Mouse (Mus musculus): Measurements from ENCODE around the gene Itsn1.

The Itsn1 gene

DNA sequence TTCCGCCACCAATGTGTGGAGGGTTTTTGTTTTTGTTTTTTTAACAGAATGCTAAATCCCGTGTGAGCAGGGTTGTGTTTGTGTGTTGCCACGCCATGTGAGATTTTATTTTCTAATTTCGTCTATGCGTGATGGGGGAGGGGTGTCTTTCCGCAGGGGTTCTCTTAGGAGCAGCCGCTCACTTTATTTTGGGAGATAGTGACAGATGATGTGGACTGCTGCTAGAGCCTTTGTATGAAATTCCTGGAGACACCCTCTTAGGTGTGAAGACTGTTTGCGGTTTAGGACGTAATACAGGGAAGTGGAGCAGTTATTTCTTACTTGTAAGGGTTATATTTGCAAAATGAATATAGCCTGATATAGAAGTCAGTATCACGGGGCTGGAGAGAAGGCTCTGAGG, 176.9 kb downstream of the Itsn1 start:
- DNase-seq (ENCODE audit: low read depth, low spot score), result no peak

DNA sequence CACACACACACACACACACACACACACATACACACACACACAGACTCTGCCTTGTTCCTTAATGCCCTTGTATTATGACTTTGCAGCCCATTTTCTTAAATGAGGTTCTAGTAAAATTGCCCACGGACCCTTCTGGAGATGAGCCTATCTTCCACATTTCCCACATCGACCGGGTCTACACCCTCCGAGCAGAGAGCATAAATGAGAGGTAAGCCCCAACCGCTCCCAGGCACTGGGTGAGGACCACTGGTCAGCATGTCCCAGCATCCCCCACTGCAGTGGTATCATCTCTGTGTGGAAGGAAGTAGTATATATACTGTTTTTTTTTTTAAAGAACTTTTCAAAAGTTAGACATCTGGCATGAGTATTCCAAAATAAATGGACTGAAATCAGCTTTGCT, 177.6 kb downstream of the Itsn1 start:
- no peak for DNase-seq (ENCODE audit: low read depth, low spot score)

DNA sequence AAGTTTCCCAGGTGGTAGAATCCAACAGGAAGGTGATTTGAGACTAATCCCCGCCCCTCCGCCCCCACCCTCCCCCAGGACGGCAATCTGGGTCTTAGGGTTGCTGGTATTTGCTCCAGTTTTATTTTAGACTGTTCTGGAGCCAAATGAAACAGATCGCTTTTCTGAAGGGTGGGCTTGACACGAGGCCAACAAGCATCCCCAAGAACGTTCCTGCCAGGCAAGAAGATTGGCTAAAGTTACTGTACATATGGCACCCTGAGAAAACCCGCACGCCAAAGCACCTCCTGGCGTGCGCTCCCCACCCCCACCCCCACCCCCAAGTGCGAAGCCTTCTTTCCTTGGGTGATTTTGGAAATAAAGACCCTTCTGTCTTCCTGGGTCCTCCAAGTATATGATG, 178.1 kb downstream of the Itsn1 start:
- no peak for DNase-seq (ENCODE audit: low read depth, low spot score)

DNA sequence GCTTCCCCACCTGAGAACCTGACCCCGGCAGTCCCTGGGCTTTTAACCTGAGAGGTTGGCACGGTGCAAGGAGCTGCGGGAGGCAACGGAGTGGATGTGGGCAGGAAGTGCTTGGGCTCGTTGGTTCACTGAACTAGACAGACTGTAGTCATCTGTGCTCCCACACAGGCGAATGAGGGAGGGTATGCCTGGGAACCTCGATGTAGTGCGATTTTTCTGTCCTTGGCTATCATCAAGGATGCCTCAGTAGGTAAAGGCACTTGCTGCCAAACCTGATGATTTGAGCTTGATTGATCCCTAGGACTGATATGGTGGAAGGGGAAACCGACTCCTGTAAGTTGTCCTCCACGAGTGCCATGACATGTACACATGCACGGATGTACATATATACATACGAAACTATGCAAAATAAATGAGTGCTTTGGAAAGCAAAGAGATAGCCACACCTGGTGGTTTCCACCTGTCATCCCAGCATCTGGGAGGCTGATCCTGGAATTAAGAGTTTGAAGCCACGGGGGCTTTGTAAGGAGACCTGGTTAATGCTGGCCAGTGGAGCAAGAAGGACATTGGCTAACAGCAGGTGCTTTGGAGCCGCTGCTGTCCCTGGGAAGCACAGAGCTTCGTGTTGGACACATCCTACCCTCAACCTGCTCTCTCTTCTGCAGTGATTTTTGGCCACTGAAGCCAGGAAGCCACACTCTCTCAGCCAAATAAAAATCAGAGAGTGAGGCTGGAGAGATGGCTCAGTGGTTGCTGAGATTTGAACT, 180.7 kb downstream of the Itsn1 start:
- DNase-seq (ENCODE audit: low read depth, low spot score), result no peak

DNA sequence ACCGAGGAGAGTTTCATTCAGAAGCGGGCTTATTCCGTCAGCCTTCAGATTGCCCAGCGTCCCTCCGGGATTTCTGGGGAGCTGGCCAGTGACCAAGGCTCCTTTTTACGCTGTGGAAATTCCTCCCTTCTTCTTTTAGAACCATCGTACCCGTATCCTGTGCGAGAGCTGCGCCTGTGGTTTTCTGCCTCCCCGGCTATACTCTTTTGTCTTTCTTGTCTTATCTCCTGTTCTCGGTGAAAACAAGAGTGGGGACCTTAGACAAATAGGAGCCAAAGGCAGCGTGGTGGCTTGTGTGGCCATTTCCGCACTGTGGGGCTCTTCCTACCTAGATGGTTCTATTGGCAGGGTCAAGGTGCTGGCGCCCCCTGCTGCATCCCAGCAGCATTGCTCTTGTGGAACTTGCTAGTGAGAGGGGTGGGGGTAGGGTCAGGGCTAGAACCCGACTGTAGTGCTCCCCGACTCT, 188.6 kb downstream of the Itsn1 start:
- peak; percentile 60 for DNase-seq (ENCODE audit: low read depth, low spot score)

DNA sequence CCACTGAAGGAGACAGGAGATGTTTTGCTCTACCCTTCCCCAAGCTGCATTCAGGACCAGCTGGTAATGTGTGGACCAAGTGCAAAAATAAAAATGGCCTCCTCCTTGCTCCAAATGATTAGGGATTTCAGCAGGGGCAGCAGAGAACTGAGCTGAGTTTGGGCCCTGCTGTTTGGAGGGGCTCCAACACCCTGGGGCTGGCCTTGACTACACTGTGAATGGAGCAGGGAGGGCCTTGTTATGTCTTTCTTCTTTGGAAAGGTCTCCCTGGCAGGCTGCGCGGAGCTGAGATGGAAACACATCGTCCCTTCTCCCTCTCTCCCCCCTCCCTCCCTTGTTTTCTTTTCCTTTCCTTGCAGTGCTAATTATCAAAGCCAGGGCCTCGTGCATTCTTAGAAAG, 189.4 kb downstream of the Itsn1 start:
- DNase-seq (ENCODE audit: low read depth, low spot score), result no peak

DNA sequence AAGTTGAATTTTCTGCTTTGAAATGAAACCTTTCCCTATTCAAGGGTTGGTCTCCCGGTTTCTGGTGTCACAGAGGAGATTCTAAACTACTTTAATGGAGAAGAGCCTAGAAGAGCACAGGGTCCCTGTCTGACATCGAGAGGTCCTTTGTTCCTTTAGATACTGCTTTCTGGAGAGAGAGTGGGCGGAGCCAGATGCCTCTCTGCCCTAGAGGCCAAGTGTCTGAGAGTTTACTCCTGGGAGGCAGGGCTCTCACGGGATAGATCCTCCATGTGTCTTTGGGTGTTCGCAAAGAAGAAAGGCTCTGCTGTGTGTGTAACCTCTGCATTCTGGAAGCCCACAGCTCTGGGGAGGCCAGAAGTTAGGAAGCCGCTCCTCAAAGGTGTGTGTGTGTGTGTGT, 190.0 kb downstream of the Itsn1 start:
- no peak for DNase-seq (ENCODE audit: low read depth, low spot score)

DNA sequence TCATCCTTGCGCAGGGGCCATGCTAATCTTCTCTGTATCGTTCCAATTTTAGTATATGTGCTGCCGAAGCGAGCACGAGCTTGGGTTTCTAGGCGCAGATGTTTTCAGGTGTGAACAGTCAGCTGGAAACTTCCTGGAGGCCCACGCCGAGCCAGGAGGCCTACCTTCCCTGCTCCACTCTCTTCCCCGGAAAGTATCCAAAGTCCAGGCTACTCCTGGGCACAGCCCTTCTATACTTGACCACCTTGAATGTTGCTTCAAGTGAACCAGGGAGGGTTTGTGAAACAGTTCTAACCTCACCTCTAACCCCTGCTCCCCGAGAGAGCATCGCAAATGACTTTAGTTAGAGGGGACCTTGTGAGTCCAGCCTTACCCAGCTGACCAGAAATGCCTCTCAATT, 192.3 kb downstream of the Itsn1 start:
- DNase-seq (ENCODE audit: low read depth, low spot score), result no peak

DNA sequence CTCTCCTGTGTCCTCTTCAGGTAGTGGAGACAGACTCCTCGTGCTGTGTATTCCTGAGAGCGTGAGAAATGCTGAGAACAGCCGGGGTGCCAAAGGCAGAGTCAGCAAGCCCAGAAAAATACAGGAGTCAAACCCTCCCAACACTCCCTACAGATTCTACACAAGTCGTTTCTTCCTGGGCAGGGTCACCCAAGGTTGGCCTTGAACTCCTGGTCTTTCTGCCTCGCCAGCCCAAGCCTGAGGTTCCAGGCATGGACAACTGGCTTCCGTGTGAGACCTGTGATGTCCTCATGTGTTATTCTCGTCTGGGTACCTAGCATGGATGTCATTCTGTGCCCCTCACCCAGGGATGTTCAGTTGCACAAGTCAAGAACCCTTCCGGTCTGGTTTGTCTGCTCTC, 193.9 kb downstream of the Itsn1 start:
- DNase-seq (ENCODE audit: low read depth, low spot score), result no peak

DNA sequence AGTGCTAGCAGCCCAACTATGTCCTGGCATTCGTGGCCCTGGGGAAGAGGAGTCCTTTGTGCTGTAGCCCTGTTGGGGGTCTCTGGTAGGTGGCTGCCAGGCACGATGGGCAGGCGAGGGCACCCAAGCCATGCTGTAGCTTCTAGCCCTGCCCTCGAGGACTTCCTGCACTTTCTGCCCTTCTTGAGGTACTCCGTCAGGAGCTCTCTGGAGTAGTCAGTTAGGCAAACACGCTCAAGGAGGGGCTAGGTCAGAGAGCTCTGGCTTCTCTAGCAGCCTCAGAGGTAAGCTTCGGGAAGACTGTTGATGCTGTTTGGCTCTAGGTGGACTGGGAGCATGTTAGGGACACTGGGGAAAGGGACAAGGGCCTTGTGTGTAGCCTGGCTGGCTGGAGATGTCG, 195.3 kb downstream of the Itsn1 start:
- DNase-seq (ENCODE audit: low read depth, low spot score), result no peak

DNA sequence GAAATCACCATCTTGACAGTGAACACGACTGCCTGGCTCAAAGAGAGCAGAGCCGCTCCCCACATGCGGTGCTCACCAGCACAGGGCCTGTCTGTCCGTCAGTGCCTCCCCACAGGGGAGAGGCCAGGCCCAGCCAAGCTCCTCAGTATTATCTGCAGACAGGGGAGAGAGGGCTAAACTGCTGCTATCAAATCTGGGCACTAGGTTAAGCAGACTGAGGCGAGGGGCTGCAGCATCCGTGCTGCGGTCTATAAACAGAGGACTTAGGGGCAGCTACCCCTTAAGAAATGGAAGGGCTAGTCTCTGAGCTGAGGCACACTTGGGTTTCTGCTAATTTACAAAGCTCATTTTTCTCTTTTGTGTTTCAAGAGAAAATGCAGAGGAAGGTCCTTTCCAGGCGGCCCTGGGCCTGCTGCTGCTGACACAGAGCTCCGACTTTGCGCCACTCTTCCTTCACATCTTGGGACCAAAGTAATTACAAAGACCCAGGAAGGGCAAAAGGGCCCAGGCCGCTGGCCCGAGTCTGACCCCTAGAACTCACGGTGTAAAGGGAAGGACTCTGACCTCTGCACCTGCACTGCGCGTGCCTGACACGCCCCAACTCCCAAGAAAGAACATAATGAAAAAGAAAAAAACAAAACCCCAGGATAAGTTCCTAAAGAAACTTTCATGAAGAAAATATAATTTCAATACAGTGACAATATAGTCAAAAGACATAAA, 199.0 kb downstream of the Itsn1 start:
- DNase-seq (ENCODE audit: low read depth, low spot score), result no peak

DNA sequence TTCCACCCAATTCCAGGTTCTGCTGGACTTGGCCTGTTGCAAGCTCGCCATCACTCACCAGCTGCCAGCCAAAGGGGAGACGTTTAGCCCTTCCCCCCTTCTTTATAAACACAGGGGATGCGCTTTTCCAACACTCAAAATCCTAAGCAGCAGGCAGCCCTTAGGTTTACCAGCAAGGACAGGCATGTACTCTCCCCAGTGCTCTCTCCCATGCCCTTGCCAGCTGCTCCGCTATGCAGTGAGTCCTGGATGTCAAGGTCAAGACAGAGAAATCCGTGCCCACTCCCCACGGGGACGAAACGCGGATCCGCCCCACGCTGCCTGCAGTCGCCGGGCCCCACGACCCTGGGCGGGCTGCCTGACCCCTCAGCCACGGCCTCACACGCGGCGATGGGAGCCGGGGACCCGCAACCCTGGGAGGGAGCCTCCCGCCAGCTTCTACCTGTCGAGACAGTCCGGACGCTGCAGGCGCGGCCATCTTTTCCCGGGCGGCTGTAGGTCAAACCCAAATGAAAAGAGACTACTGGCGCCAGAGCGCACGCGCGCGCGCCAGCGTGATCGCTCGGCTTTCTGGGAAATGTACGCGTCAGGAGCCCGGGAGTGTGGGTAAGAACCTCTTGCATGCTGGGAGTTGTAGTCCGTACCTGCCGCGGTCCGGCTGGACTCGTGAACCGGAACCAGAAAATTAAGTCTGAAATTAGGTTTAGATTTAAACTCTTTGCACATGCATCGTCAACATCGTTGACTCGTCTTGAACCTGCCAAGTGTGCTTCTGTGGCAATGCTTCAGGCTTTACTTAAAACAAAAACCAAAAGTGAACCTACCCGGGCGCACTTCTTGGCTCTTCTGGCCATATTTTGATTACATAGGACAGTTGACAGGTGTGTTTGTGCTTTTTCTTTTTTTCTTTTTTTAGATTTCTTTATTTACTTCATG, 202.3 kb downstream of the Itsn1 start:
- peak; percentile 91 for DNase-seq (ENCODE audit: low read depth, low spot score)

DNA sequence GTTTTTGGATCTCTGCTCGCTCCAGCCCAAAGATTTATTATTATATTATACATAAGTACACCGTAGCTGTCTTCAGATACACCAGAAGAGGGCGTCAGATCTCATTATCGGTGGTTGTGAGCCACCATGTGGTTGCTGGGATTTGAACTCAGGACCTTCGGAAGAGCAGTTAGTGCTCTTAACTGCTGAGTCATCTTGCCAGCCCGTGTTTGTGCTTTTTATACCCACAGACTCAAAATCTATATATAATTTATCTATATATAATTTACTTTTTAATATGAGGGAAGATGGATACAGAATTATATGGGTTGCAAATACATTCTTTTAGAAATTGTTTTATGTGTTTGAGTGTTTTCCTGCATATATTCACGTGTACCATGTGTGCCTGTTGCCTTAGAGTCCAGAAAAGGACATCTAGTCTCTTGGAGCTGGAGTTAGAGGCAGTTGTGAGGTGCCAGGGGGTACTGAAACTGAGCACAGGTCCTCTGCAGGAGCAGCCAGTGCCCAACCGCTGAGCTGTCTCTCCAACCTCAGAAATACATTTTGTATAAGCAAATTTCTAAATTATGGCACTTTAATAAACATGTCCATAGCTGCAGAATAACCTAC, 203.1 kb downstream of the Itsn1 start:
- DNase-seq (ENCODE audit: low read depth, low spot score), result no peak

DNA sequence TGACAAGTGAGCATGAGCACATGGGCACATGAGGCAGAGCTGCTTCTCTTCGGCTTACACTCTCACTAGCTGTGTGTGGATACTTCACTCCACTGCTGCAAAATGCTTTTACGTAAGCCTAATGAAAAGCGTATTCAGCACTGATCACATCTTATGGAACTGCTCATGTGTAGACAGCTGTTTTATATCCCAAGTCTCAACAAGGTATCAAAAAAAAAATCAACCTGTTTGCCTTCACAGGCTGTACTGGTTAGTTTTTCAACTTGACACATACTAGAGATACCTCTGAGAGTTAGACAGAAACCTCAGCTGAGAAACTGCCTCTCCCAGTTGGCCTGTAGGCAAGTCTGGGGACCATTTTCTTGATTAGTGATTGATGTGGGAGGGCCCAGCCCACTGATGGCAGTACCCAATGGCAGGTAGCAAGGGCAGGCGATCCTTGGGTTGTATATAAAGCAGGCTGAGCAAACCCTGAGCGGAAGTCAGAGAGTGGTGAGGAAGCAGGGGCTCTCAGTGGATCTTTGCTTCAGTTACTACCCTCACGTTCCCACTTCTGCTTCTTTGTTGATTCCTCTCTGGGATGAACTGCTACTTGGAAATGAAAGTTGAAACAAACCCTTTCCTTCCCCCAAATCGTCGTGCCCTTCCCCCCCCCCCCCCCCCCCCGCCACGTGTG, 203.9 kb downstream of the Itsn1 start:
- no peak for DNase-seq (ENCODE audit: low read depth, low spot score)

DNA sequence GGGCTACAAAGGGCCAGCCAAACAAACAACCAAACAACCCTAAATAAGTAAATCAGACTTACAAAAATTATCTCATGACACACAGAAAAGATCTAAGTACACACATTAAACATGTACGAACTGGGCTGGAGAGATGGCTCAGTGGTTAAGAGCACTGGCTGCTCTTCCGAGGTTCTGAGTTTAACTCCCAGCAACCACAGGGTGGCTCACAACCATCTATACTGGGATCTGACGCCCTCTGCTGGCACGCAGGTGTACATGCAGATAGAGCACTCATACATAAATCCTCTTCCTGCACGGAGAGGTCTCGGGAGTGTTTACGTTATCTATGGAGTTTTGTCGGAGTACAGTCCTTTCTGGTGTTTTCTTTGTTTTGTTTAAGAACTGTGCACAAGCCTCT, 206.0 kb downstream of the Itsn1 start:
- DNase-seq (ENCODE audit: low read depth, low spot score), result no peak

DNA sequence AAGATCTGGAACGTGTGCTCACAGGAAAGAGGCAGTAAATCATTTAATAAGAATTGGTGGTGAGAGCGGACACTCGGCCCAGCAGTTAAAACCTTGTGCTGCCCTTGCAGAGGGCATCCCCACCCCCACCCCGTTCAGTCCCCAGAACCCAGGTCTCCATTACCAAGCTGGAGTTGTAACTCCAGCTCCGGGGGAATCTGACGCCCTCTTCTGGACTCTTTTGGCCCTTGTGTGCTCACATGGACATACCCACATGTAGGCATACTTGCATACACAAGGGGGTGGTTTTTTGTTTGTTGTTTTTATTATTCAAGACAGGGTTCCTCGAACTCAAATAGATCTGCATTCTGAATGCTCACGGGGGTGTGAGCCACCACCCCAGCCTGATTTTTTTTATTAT, 206.6 kb downstream of the Itsn1 start:
- DNase-seq (ENCODE audit: low read depth, low spot score), result no peak

DNA sequence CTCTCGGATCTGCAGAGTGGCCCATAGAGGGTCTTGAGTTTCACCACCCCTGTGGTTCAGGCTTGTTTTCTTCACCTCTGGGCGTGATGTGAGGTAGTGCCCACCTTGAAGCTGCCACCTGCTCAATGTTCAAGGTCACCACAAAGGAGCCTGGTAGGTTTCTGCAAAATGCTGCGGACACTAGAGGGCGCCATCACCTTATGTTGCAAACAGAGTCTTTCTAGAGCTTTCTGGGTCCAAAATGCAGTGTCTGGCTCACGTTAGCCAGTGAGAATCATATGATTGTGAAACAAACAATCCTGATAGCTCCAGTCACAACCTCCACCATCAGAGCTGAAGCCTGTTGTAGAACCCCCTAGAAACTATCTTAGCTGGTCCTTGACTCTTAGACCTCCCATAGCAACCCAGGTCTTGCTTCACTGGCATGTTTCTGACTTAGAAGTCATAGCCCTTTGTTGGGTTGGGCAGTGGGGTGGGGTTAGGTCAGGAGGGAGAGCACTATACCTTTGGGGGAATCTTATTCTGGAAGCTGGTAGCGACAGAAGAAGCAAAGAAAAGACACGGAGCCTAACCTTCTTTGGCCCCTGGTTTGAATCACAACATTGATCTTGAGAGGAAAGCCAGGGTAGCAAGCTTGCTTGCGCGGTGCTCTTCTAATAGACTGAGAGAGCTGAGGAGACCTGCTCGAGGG, 207.4 kb downstream of the Itsn1 start:
- peak; percentile 60 for DNase-seq (ENCODE audit: low read depth, low spot score)

DNA sequence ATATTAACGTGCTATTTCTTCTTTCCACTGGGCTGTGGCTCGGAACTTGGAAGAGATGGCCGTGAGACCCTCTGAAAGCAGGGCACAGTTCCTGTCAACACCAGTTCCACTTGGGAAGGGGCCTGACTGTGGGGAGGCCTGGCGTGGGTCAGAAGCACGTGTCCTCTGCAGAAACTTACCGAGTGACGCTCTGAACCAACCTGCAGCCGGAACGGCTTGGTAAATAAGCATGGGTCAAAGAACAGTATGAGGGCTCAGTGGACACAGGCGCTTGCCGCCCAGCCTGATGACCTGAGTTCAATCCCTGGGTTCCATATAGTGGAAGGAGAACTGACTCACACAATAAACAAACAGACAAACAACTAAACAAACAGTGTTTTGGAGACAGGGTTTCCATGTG, 208.2 kb downstream of the Itsn1 start:
- DNase-seq (ENCODE audit: low read depth, low spot score), result no peak

DNA sequence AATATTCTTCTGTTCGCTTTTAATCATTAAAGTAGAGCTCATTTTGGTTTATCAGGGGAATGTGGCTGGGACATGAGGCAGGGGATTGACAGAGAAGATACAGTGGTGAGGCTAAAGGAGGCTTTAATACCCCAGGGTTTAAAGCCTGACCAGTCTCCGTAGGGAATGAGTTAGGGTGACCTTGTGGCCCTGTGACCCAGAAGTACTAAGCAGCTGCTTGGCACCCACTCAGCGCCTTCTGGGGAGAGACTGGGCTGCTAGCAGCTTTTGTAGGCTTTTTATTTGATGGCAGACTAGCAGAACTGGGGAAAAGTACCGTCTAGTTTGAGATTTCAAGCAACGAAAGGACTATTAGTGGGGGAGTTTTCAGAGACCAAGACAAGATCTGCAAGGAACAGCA, 209.1 kb downstream of the Itsn1 start:
- DNase-seq (ENCODE audit: low read depth, low spot score), result no peak

DNA sequence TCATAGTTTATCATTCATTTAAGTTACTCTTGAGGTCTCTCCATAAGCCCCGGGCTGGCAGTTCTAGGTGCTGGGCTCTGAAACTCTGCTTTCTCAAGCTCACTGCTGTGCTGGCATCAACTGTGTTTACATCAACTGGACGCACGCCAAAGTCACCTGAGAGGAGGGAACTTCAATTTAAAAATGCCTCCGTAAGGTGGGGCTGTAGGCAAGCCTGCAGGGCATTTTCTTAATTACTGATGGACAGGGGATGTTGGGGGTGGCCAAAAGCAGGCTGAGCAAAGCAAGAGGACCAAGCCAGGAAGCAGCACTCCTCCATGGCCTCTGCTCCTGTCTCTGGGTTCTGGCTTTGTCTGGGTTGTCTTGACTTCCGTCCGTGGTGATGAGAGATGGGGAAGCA, 211.6 kb downstream of the Itsn1 start:
- no peak for DNase-seq (ENCODE audit: low read depth, low spot score)

DNA sequence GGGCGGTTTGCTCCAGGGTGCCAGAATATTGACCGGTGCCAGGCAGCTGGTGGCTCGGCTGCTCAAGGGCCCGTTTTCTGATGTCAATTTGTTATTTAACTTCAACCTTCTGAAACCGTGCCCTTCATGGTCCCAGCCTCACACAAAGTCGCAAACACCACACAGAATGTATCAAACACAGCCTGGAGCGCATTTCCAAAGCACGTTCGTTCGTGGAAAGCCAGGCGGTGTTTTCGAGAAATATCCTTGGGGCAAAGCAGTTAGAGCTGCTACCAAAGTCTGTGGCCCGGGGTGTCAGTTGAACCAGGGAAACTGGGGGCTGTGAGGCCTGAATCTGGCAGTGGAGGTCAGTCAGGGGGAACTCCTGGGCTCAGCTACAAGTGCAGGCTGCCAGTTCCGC, 213.1 kb downstream of the Itsn1 start:
- no peak for DNase-seq (ENCODE audit: low read depth, low spot score)

Data from c-Kit-negative CD71-positive TER-119-positive erythroid progenitor cells, embryonic 14.5 days (primary cell).